Mouse (Mus musculus) forebrain, embryonic 13.5 days (tissue): Measurements from ENCODE around the gene Edil3. TPM values are rescaled to one million over a fixed set of nuclear protein-coding genes. Genes with fewer than 3 reads are reported as not detected.

Experiments used
- ATAC-seq: fragments of 200-750 bp; cut with Nextera tagmentation; 2 replicates; pipeline ENCODE4 v1.8.0; 2017
- H3K27ac ChIP-seq: fragments of 300-500 bp; sonication (generic); 2 replicates; pipeline ENCODE4 v1.5.1; 2015; ENCODE audit warnings: inconsistent platforms, mild to moderate bottlenecking, moderate library complexity
- H3K27me3 ChIP-seq: fragments of 300-500 bp; sonication (generic); 2 replicates; pipeline ENCODE4 v1.6.1; 2015; ENCODE audit warnings: mild to moderate bottlenecking, inconsistent platforms
- H3K36me3 ChIP-seq: fragments of 300-500 bp; sonication (generic); 2 replicates; pipeline ENCODE4 v1.6.1; 2015; ENCODE audit warnings: mild to moderate bottlenecking, inconsistent platforms; ENCODE audit not compliant: poor library complexity, severe bottlenecking
- H3K4me1 ChIP-seq: fragments of 300-500 bp; sonication (generic); 2 replicates; pipeline ENCODE4 v1.6.1; 2015; ENCODE audit warnings: inconsistent platforms
- H3K4me2 ChIP-seq: fragments of 300-500 bp; sonication (generic); 2 replicates; pipeline ENCODE4 v1.6.1; 2015; ENCODE audit warnings: inconsistent platforms, mild to moderate bottlenecking, moderate library complexity
- H3K4me3 ChIP-seq: fragments of 300-500 bp; sonication (generic); 2 replicates; pipeline ENCODE4 v1.5.1; 2015; ENCODE audit warnings: mild to moderate bottlenecking, inconsistent platforms
- H3K9ac ChIP-seq: fragments of 300-500 bp; sonication (generic); 2 replicates; pipeline ENCODE4 v1.6.1; 2015; ENCODE audit warnings: mild to moderate bottlenecking, inconsistent platforms
- H3K9me3 ChIP-seq: fragments of 300-500 bp; sonication (generic); replicated peaks from 2 replicates; pipeline ENCODE4 v1.6.1; 2016; ENCODE audit warnings: inconsistent platforms
- WGBS: fragments of 180-500 bp; shearing (Covaris S2); methylation state at CpG from one replicate; pipeline ENCODE4 v1.1.7; 2015; 5-methylcytosine and 5-hydroxymethylcytosine counted together
- polyA plus RNA-seq: library from polyadenylated mRNA; unstranded; fragments of >200 nt; fragmentation: Nextera tagmentation; extraction: Ambion mirVana; gene quantifications from 2 replicates; pipeline ENCODE4 v1.2.1, GENCODE M21; 2015

Gene Edil3
- polyA plus RNA-seq, 1 experiment from 2014 or later = 31.1 TPM

GRCm38 (mm10) chr13:89146056-89146547 is 324.8 kb downstream of the Edil3 start:
- peak; percentile 30; the same call in 1 of the 2 replicates for ATAC-seq
- Histone ChIP-seq H3K9ac (no peak overlapping the region), H3K4me2 (no peak overlapping the region), H3K9me3 (no peaks in the 10 kb centered on the region), H3K4me3 (no peak overlapping the region), H3K4me1 (peaks cover 8% of the 10 kb centered on the region), H3K27ac (no peak overlapping the region), H3K36me3 (no peaks in the 10 kb centered on the region), H3K27me3 (no peaks in the 10 kb centered on the region)
- 26% methylated on average over 4 of the region's 4 CpGs for WGBS

DNA sequence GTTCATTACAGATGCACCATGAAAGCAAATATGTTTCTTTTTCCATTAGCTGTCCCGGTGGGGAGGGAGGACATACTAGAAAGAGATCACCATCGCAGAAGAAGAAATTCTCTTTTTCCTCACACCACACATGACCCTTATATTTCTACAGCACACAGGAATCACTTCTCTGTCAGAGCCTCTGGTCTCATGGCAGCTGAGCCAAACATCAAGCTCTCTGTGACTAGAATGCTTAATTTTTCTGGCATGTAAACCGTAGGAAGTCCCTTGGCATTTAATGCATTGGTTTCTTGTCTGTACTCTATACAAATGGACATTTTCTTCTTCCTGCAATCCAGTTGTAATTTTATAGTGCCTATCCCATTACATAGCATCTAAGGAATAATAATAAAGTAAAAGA is 330.6 kb downstream of the Edil3 start:
- H3K9ac ChIP-seq = no peak overlapping the region
- no peaks in the 10 kb centered on the region for H3K36me3 ChIP-seq
- no peak overlapping the region for H3K4me3 ChIP-seq
- H3K4me2 ChIP-seq = no peak overlapping the region
- H3K27ac ChIP-seq = no peak overlapping the region
- ATAC-seq = no peak
- 82% methylated on average over 3 of the region's 3 CpGs for WGBS
- no peaks in the 10 kb centered on the region for H3K9me3 ChIP-seq
- no peaks in the 10 kb centered on the region for H3K4me1 ChIP-seq
- H3K27me3 ChIP-seq = no peaks in the 10 kb centered on the region

- Histone ChIP-seq H3K36me3 (no peaks in the 10 kb centered on the region), H3K4me1 (no peaks in the 10 kb centered on the region), H3K4me3 (no peak overlapping the region), H3K9me3 (no peaks in the 10 kb centered on the region), H3K27ac (no peak overlapping the region), H3K9ac (no peak overlapping the region), H3K4me2 (no peak overlapping the region), H3K27me3 (no peaks in the 10 kb centered on the region)
- no peak for ATAC-seq
- WGBS = 85% methylated on average over 1 of the region's 1 CpGs
These were observed 346.7 kb downstream of the Edil3 start for GRCm38 (mm10) chr13:89167960-89168359.

- Histone ChIP-seq H3K4me3 (no peak overlapping the region), H3K4me1 (no peaks in the 10 kb centered on the region), H3K27ac (no peak overlapping the region), H3K9ac (no peak overlapping the region), H3K27me3 (no peaks in the 10 kb centered on the region), H3K4me2 (no peak overlapping the region), H3K9me3 (no peaks in the 10 kb centered on the region), H3K36me3 (no peaks in the 10 kb centered on the region)
- no peak for ATAC-seq
- WGBS = 68% methylated on average over 4 of the region's 4 CpGs
These were observed 348.8 kb downstream of the Edil3 start for GRCm38 (mm10) chr13:89170040-89170439.

DNA sequence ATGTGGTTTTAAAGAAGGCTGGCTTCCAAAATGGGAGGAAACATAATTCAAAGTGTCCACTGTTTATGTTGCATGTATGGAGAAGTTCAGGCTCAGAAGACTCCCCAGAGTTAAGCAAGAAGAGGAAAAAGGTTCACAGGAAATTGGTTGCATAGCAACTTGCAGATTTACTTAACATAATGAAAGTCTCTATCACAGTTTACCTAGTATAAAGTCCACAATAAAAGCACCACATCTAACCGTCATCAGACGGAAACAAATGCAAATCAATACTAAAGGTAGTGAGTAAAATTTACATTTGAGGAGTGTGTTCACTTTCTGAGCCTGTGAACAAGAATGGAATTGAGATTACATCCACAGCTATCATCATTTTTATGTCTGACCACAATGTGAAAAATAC is 353.9 kb downstream of the Edil3 start:
- no peak for ATAC-seq

GRCm38 (mm10) chr13:89189051-89189450 is 367.8 kb downstream of the Edil3 start:
- WGBS = 92% methylated on average over 1 of the region's 1 CpGs
- ATAC-seq = no peak
- H3K4me2 ChIP-seq = no peak overlapping the region

More for the DNA sequence above, 353.9 kb downstream of the Edil3 start:
- no peaks in the 10 kb centered on the region for H3K9me3 ChIP-seq
- no peak overlapping the region for H3K27ac ChIP-seq
- H3K36me3 ChIP-seq = no peaks in the 10 kb centered on the region
- no peak overlapping the region for H3K4me2 ChIP-seq
- H3K27me3 ChIP-seq = no peaks in the 10 kb centered on the region
- no peak overlapping the region for H3K4me3 ChIP-seq
- no peak overlapping the region for H3K9ac ChIP-seq
- H3K4me1 ChIP-seq = no peaks in the 10 kb centered on the region
- 72% methylated on average over 2 of the region's 2 CpGs for WGBS

DNA sequence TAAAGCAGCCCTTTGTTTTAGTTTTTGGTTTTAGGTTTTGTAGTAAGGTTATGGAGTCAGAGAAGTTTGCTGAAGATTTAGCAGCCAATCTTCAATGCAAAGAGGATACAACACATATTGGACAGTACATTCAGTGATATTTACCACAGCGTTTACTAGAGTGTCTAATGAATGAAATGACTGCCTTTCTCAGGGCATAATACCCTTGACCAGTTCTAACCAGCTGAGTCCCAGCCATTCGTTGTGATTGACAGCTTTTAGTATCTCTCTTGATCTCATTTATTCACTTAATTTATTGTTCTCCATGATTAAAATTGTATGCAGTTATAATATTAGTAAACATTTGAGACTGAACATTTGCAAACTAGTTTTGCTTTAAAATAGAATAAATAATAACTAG is 375.7 kb downstream of the Edil3 start:
- 62% methylated on average over 2 of the region's 2 CpGs for WGBS
- Histone ChIP-seq H3K4me2 (no peak overlapping the region), H3K9ac (no peak overlapping the region)

More at GRCm38 (mm10) chr13:89189051-89189450, 367.8 kb downstream of the Edil3 start:
- Histone ChIP-seq H3K9me3 (no peaks in the 10 kb centered on the region), H3K27ac (no peak overlapping the region), H3K27me3 (no peaks in the 10 kb centered on the region), H3K9ac (no peak overlapping the region), H3K36me3 (no peaks in the 10 kb centered on the region), H3K4me3 (no peak overlapping the region), H3K4me1 (no peaks in the 10 kb centered on the region)

DNA sequence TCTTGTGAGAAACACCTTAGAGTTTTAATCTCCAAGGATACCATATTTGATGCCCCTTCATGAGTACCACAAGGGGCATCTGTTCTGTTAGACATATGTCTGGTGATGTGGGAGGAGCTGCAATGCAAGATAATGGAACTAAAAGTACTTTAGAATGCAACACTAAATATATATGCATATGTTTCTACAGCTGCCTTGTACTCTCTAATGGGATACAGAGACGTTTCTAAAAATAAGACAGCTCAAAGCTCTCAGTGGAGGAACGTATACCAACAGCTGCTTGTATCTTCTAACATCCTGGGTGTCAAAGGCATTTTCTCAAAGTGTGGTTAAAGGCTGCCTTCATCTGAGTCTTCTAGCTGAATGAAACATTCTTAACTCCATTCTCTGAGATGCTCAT is 378.0 kb downstream of the Edil3 start:
- H3K36me3 ChIP-seq = no peaks in the 10 kb centered on the region
- no peak overlapping the region for H3K9ac ChIP-seq
- WGBS = 58% methylated on average over 2 of the region's 2 CpGs
- no peak overlapping the region for H3K4me3 ChIP-seq
- no peak overlapping the region for H3K27ac ChIP-seq
- ATAC-seq = no peak
- H3K4me1 ChIP-seq = no peaks in the 10 kb centered on the region
- no peaks in the 10 kb centered on the region for H3K9me3 ChIP-seq
- no peaks in the 10 kb centered on the region for H3K27me3 ChIP-seq
- H3K4me2 ChIP-seq = no peak overlapping the region

More for the DNA sequence above, 375.7 kb downstream of the Edil3 start:
- no peak for ATAC-seq
- no peaks in the 10 kb centered on the region for H3K27me3 ChIP-seq
- H3K9me3 ChIP-seq = no peaks in the 10 kb centered on the region
- no peak overlapping the region for H3K27ac ChIP-seq
- no peak overlapping the region for H3K4me3 ChIP-seq
- H3K4me1 ChIP-seq = no peaks in the 10 kb centered on the region
- H3K36me3 ChIP-seq = no peaks in the 10 kb centered on the region

DNA sequence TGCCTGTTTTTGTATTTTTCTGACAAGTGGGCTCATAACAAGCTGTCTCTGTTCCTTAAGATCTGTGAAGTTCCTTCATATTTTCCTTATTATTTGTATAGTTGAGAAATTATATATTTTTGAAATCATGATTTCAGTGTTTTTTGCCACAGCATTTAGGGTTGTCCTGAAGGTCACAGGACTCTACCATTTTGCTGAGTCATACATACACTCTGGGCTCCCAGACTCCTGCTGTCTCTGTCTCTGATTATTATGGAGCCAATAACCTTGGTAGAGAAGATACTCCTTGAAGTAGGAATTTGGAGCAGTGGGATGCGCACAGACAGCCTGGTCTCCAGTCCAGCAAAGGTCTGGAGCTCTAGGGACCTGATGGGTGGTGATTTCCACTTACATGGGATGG is 416.8 kb downstream of the Edil3 start:
- Histone ChIP-seq H3K4me2 (no peak overlapping the region), H3K9me3 (no peaks in the 10 kb centered on the region), H3K36me3 (no peaks in the 10 kb centered on the region), H3K27ac (no peak overlapping the region), H3K27me3 (no peaks in the 10 kb centered on the region), H3K4me3 (no peak overlapping the region), H3K9ac (no peak overlapping the region), H3K4me1 (no peaks in the 10 kb centered on the region)
- no peak for ATAC-seq
- WGBS = 96% methylated on average over 1 of the region's 1 CpGs

DNA sequence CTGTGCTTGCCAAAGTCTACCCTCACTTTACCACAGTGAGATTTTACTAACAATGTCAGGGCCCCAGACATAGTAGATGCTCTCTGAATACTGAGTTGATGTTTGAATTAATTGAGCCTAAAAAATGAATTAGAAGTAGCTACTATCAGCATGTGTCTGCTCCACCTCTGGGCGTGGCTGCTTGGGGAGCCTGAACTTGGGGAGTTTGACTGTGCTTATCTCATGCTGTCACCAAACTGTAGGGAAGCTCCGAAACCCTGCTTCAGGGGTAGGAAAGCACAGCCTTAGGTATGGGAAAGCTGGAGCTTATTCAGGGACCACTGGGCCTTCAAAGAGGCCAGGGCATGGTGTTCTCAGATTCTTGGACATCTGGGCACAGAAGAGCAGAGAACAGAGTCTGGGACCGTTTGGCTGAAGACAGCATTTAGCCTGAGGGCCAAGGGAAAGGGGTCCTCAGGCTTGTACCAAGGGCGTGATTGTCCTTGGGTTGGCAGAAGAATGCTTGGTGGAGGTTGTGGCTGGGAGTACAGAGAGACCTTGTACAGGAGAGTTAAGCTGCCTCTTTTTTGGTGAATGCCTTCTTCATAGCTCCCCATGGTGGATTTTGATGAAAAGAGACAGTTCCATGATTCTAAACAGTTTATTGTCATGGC is 432.8 kb downstream of the Edil3 start:
- ATAC-seq = no peak
- Histone ChIP-seq H3K36me3 (no peaks in the 10 kb centered on the region), H3K4me2 (no peak overlapping the region), H3K27me3 (no peaks in the 10 kb centered on the region), H3K4me3 (no peak overlapping the region), H3K9ac (no peak overlapping the region), H3K9me3 (no peaks in the 10 kb centered on the region), H3K4me1 (no peaks in the 10 kb centered on the region), H3K27ac (no peak overlapping the region)
- WGBS = 78% methylated on average over 4 of the region's 4 CpGs

DNA sequence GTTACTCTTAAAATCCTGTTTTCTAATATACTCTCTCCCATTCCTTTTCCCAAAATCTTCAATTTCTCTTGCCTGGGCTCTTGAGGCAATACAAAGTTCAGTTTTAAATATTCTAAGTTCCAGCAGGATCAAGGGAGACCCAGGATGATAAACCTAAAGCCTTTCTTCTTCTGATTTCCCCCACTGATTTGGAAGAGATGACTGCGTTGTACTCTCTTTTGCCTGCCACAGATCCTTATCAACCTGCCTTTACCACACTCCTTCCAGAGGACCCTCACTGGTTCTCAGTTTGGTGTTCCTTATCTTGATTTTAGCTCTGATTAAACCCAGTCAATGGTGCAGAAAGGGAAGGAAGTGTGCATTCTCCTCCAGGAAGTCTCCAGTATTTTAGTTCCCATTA is 435.6 kb downstream of the Edil3 start:
- 88% methylated on average over 1 of the region's 1 CpGs for WGBS
- ATAC-seq = no peak
- H3K4me1 ChIP-seq = no peaks in the 10 kb centered on the region
- H3K9me3 ChIP-seq = no peaks in the 10 kb centered on the region
- no peaks in the 10 kb centered on the region for H3K36me3 ChIP-seq
- no peak overlapping the region for H3K27ac ChIP-seq
- H3K27me3 ChIP-seq = no peaks in the 10 kb centered on the region
- H3K9ac ChIP-seq = no peak overlapping the region
- no peak overlapping the region for H3K4me3 ChIP-seq
- H3K4me2 ChIP-seq = no peak overlapping the region

DNA sequence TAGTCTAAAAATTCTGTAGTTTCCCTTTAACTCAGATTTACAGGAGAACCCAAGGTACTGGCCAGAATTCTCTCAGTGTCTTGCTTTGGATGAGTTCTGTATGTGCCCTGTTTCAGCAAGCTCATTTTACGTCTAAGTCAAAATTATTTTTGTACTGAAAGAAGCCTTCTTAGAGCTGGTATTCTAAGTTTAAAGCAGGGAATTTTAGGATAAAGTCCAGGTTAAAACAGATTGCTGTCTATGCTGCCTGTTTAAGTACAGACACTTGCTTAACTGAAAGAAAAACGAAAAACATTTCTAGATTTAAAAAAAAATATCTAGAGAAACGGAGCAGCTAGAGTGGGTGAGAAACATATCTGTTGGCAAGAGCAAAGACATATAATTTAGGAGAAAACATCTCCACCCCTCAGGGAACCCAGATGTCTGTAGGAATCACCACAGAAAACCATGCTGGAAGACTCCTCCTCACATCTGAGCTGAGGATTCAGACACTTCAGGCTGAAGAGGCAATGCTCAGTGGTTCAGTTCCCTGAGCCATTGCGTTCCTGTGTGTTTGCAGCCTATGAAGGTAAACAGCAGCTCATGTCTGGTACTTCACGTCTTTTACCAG is 465.5 kb downstream of the Edil3 start:
- Histone ChIP-seq H3K27ac (no peak overlapping the region), H3K36me3 (no peaks in the 10 kb centered on the region), H3K4me2 (no peak overlapping the region), H3K9ac (no peak overlapping the region), H3K4me3 (no peak overlapping the region), H3K4me1 (no peaks in the 10 kb centered on the region), H3K27me3 (no peaks in the 10 kb centered on the region), H3K9me3 (no peaks in the 10 kb centered on the region)
- no peak for ATAC-seq
- 82% methylated on average over 5 of the region's 5 CpGs for WGBS

DNA sequence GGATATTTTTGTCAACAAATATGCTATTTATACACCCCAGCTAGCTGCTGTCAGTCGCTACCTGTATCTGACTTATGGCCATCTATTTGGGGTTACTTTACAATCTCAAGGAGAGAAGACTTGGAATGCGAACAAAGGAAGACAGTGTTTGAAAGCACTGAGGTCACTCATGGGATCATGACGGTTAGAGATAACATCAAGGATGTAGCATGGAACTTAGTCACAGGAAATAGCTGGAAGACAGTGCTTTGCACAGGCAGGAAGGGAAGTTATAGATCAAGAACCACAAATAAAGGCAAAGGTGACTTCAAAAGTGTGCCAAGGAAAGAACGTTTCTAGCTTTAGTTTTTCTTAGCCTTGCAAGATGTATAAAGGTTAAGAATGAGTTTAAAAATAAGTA is 466.9 kb downstream of the Edil3 start:
- no peaks in the 10 kb centered on the region for H3K4me1 ChIP-seq
- H3K4me2 ChIP-seq = no peak overlapping the region
- H3K9ac ChIP-seq = no peak overlapping the region
- 82% methylated on average over 4 of the region's 4 CpGs for WGBS
- H3K27ac ChIP-seq = no peak overlapping the region
- no peaks in the 10 kb centered on the region for H3K9me3 ChIP-seq
- no peak overlapping the region for H3K4me3 ChIP-seq
- ATAC-seq = no peak
- H3K36me3 ChIP-seq = no peaks in the 10 kb centered on the region
- H3K27me3 ChIP-seq = no peaks in the 10 kb centered on the region
